Mouse (Mus musculus): ENCODE data around the gene Snapc5. TPM values are rescaled to one million over a fixed set of nuclear protein-coding genes. Genes with fewer than 3 reads are reported as not detected.
"Not testable (repeated sequence)": the region's sequence is repeated elsewhere in the genome, so short reads cannot be mapped to it uniquely, and the experiment has no call there.

The Snapc5 gene
- total RNA-seq (2018; cell fraction: chromatin; rRNA removed): 10 to 100 TPM in 12 of 26 experiments, 1 to 10 TPM in 14; 3.9 to 18.8 (median 8.8) TPM
- 10 to 100 TPM; 41.2 to 76.8 (median 52.6) TPM for total RNA-seq (2018; cell fraction: cytosol; rRNA removed)
- 10 to 100 TPM in 16 of 26 experiments, 1 to 10 TPM in 10; 2.4 to 26.0 (median 13.0) TPM for total RNA-seq (2018; cell fraction: nucleus; rRNA removed)
- polyA plus RNA-seq (2018): 54.1 to 107 TPM (median 56.0 TPM) in 3 replicates

GRCm38 (mm10) chr9:64178974-64179646, at the start of gene Snapc5:
Gene Snapc5, plus strand, starts transcription at chr9:64179274.
- Histone ChIP-seq H3K27ac (peak within 1 kb of the TSS; percentile 77), H3K36me3 (ENCODE audit: inconsistent target) (peaks cover 42% of the 10 kb centered on the region), H3K79me2 (ENCODE audit: inconsistent target) (peaks cover 35% of the 10 kb centered on the region), H3K4me3 (ENCODE audit: inconsistent target) (peak within 1 kb of the TSS; percentile 88)
- WGBS (ENCODE audit: missing documents): under 1% methylated on average over 35 of the region's 35 CpGs

- Histone ChIP-seq H3K4me3 (ENCODE audit: inconsistent target) (no peak overlapping the region), H3K27ac (no peak overlapping the region), H3K79me2 (ENCODE audit: inconsistent target) (no peaks in the 10 kb centered on the region), H3K36me3 (ENCODE audit: inconsistent target) (no peaks in the 10 kb centered on the region)
- 98% methylated on average over 6 of the region's 6 CpGs for WGBS (ENCODE audit: missing documents)
Observed at GRCm38 (mm10) chr9:64131623-64132022, 47.5 kb upstream of the Snapc5 start.

GRCm38 (mm10) chr9:64138896-64139295, 40.2 kb upstream of the Snapc5 start:
- not testable (repeated sequence) for H3K79me2 ChIP-seq (ENCODE audit: inconsistent target); H3K27ac ChIP-seq; H3K4me3 ChIP-seq (ENCODE audit: inconsistent target); H3K36me3 ChIP-seq (ENCODE audit: inconsistent target)
- 10% methylated on average over 6 of the region's 6 CpGs for WGBS (ENCODE audit: missing documents)

DNA sequence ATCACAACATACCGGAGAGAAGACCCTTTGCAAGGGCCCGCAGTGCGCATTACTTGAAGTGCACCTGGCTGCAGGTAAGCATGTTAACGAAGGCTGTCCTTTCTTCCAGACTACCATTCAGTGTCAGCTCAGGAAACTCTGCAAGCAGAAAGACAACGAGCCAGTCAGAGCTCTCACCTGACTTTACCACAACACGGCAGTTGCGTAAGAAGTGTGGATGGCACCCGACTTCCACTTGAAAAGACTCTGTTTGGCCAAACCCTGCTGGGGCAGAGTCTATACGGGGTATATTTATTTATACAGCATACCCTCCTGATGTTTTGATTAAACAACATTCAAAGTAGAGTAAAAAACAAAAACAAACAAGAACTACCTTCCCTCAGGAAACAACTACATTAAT, 39.2 kb upstream of the Snapc5 start:
- no peak overlapping the region for H3K27ac ChIP-seq

GRCm38 (mm10) chr9:64156641-64157040, 22.4 kb upstream of the Snapc5 start:
- no peak overlapping the region for H3K4me3 ChIP-seq (ENCODE audit: inconsistent target)
- H3K27ac ChIP-seq: no peak overlapping the region
- H3K79me2 ChIP-seq (ENCODE audit: inconsistent target): no peaks in the 10 kb centered on the region
- no peaks in the 10 kb centered on the region for H3K36me3 ChIP-seq (ENCODE audit: inconsistent target)
- WGBS (ENCODE audit: missing documents): 100% methylated on average over 1 of the region's 1 CpGs

More for the DNA sequence above, 39.2 kb upstream of the Snapc5 start:
- H3K4me3 ChIP-seq (ENCODE audit: inconsistent target): no peak overlapping the region
- no peaks in the 10 kb centered on the region for H3K36me3 ChIP-seq (ENCODE audit: inconsistent target)
- 52% methylated on average over 9 of the region's 9 CpGs for WGBS (ENCODE audit: missing documents)
- H3K79me2 ChIP-seq (ENCODE audit: inconsistent target): no peaks in the 10 kb centered on the region

DNA sequence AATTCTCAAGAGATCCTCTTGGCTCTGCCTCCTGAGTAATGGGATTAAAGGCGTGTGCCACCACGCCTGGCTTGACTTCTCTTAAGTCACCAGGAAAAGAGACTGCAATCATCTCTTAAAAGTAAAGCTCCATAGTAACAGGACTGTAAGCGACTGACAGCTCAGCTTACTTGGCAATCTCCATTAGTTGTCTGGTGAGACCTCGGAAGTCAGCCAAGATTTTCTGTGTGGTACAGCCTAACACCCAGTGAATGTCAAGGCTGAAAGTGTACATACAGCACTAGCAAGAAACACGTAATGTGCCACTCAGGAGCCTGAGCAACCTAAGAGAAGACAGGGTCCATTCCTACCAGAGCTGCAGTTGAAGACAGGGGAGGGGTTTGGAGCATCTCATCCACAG, 18.6 kb upstream of the Snapc5 start:
- Histone ChIP-seq H3K27ac (no peak overlapping the region), H3K4me3 (ENCODE audit: inconsistent target) (no peak overlapping the region), H3K79me2 (ENCODE audit: inconsistent target) (no peaks in the 10 kb centered on the region), H3K36me3 (ENCODE audit: inconsistent target) (no peaks in the 10 kb centered on the region)
- 94% methylated on average over 5 of the region's 5 CpGs for WGBS (ENCODE audit: missing documents)

GRCm38 (mm10) chr9:64169967-64170366, 9.1 kb upstream of the Snapc5 start:
- H3K4me3 ChIP-seq (ENCODE audit: inconsistent target); H3K36me3 ChIP-seq (ENCODE audit: inconsistent target); H3K27ac ChIP-seq: not testable (repeated sequence)
- H3K79me2 ChIP-seq (ENCODE audit: inconsistent target): peaks cover 46% of the 10 kb centered on the region
- WGBS (ENCODE audit: missing documents): 67% methylated on average over 1 of the region's 3 CpGs

DNA sequence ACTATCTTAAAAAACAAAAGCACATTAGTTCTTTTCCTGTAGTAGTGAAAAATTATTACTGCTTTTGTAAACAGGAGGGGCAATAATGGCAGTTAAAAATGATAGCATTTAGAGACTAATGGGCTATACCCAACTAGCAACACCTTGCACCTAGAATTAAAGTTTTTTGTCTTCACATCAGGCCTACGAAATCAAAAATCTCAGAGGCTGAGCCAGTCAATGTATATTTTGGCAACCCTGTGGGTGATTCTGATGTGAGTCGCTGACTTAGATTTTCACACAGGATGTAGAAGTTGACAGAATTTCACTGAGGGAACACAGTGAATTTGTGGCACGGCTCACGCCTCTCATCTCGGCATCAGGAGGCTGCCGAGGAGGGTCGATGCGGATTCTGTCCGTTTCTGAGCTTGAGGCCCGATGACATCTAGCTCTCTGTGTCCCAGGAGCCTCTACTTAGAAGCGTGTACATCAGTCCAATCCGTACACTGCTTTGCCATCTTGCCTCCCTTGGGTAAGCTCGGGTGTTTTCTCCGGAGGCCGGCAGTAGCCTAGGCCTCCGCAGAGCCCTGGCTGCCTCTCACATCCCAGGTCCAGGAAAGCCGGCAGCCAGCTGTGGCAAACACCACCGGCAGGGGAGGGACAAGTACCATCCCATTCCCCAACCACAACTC, 6.8 kb upstream of the Snapc5 start:
- Histone ChIP-seq H3K27ac (peak overlapping the region; percentile 89), H3K36me3 (ENCODE audit: inconsistent target) (peaks cover 24% of the 10 kb centered on the region), H3K4me3 (ENCODE audit: inconsistent target) (peak overlapping the region; percentile 100), H3K79me2 (ENCODE audit: inconsistent target) (peaks cover 61% of the 10 kb centered on the region)
- WGBS (ENCODE audit: missing documents): 4% methylated on average over 18 of the region's 18 CpGs

GRCm38 (mm10) chr9:64172816-64173665, 6.0 kb upstream of the Snapc5 start, which contains the start of the genes Zwilch and Rpl4:
Gene Zwilch, minus strand, starts transcription at chr9:64173104.
Gene Rpl4, plus strand, starts transcription at chr9:64173375.
- peak within 1 kb of the TSS; percentile 89 for H3K27ac ChIP-seq
- H3K79me2 ChIP-seq (ENCODE audit: inconsistent target): peaks cover 61% of the 10 kb centered on the region
- H3K4me3 ChIP-seq (ENCODE audit: inconsistent target): peak within 1 kb of the TSS; percentile 100
- H3K36me3 ChIP-seq (ENCODE audit: inconsistent target): peaks cover 31% of the 10 kb centered on the region
- whole genome bisulfite sequencing (ENCODE audit: missing documents): under 1% methylated on average over 38 of the region's 42 CpGs

DNA sequence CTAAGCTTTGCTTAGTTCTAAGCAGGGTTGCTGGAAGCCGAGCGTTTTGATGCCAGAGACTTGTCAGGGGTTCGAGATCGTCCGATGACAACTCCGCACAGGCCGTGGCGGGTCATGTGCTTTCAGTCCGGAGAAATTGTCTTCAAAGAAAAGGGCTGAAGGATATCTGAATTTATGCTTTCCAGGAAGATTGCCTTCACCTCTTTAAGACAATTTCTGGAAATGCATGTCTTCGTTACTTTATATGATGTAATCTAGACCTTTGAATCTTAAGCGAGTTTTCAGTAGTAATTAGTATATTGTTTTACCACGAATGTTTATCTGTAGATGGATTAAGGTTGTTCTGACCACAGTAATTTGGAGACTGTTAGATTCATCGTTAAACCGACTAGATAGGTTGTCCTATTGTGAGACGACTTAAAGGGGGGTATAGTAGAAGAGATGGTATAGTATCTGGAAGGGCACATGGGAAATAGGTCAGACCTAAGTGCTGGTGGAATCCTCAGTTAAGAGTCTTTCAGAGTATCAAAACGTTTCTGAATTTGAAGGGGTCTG, 5.3 kb upstream of the Snapc5 start:
- H3K79me2 ChIP-seq (ENCODE audit: inconsistent target): peaks cover 61% of the 10 kb centered on the region
- WGBS (ENCODE audit: missing documents): 0% methylated on average over 16 of the region's 16 CpGs
- H3K36me3 ChIP-seq (ENCODE audit: inconsistent target): peaks cover 32% of the 10 kb centered on the region
- peak overlapping the region; percentile 100 for H3K4me3 ChIP-seq (ENCODE audit: inconsistent target)
- H3K27ac ChIP-seq: peak overlapping the region; percentile 89

DNA sequence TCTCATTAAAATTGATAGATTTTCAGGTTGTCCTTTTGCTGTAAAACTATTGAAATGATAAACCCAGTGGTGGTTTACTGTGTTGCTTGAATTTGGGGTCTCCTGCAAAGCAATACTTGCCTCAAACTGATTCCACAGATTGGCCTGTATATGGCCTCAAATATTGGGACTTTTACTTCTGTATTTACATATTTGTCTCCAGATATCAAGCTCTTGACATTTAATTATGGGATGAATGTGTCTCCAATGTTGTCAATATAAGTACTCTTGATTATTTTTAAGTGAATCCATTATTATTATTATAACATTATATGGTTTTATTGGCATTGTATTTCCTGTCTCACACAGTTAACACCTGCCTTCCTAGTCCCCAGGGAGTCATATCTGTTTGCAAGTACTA, 4.7 kb upstream of the Snapc5 start:
- H3K27ac ChIP-seq: 0 out of 2 replicates have a peak overlapping the region, but pooled peaks have one; percentile 89
- H3K79me2 ChIP-seq (ENCODE audit: inconsistent target): peaks cover 61% of the 10 kb centered on the region
- peak overlapping the region; percentile 100 for H3K4me3 ChIP-seq (ENCODE audit: inconsistent target)
- peaks cover 32% of the 10 kb centered on the region for H3K36me3 ChIP-seq (ENCODE audit: inconsistent target)

DNA sequence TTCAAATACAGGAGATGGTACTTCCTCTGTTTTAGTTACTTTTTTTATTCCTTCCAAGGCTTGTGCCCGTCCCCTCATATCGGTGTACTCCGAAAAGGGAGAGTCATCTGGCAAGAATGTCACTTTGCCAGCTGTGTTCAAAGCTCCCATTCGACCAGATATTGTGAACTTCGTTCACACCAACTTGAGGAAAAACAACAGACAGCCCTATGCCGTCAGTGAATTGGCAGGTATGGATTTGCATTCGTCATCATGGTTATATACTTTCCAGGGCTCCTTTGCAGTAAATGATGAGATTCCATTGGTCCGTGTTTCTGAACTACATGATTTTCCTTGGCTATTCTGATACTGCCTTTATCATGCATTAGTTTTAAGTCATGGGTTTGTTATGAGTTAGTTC, 4.3 kb upstream of the Snapc5 start:
- peaks cover 32% of the 10 kb centered on the region for H3K36me3 ChIP-seq (ENCODE audit: inconsistent target)
- H3K79me2 ChIP-seq (ENCODE audit: inconsistent target): peaks cover 65% of the 10 kb centered on the region
- H3K4me3 ChIP-seq (ENCODE audit: inconsistent target): no peak overlapping the region; the same call in 1 of the 2 replicates
- H3K27ac ChIP-seq: no peak overlapping the region
- WGBS (ENCODE audit: missing documents): 81% methylated on average over 8 of the region's 8 CpGs

- WGBS (ENCODE audit: missing documents): 92% methylated on average over 9 of the region's 11 CpGs
- no peak overlapping the region for H3K4me3 ChIP-seq (ENCODE audit: inconsistent target)
Observed at GRCm38 (mm10) chr9:64175378-64175777, 3.7 kb upstream of the Snapc5 start.

DNA sequence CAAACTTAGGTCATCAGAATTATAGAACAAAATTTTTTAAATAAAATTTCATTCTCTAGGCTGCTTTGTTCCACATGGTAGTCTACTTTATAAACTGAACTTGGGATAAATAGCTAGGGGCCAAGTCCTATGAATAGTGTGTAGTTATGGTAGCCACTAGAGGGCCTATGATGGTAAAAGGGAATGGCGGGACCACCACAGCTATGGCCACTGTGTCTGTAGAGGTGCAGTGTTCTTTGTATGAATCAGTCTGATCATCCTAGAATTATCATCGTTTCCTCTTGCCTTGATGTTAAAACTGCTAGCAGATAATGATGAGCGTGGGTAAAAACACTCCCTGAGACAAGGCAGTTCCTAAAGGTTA, 482 bp upstream of the Snapc5 start:
- Histone ChIP-seq H3K4me3 (ENCODE audit: inconsistent target) (peak overlapping the region; percentile 88; the same call in 1 of the 2 replicates), H3K27ac (peak overlapping the region; percentile 77), H3K36me3 (ENCODE audit: inconsistent target) (peaks cover 42% of the 10 kb centered on the region), H3K79me2 (ENCODE audit: inconsistent target) (peaks cover 40% of the 10 kb centered on the region)
- WGBS (ENCODE audit: missing documents): 52% methylated on average over 3 of the region's 3 CpGs

More at GRCm38 (mm10) chr9:64175378-64175777, 3.7 kb upstream of the Snapc5 start:
- Histone ChIP-seq H3K79me2 (ENCODE audit: inconsistent target) (peaks cover 68% of the 10 kb centered on the region), H3K27ac (no peak overlapping the region), H3K36me3 (ENCODE audit: inconsistent target) (peaks cover 32% of the 10 kb centered on the region)

Data from macrophage (primary cell).